Mouse (Mus musculus) kidney, embryonic 15.5 days (tissue): ENCODE results near the gene Tmem260. TPM values are rescaled to one million over a fixed set of nuclear protein-coding genes. Genes with fewer than 3 reads are reported as not detected.
A peak's percentile ranks its signal among the peaks of the same experiment; 100 is the strongest.

Source experiments
- ATAC-seq: fragments of 200-750 bp; cut with Nextera tagmentation; replicated peaks from 2 replicates; pipeline ENCODE4 v1.8.0; 2017; ENCODE audit warnings: moderate TSS enrichment; ENCODE audit not compliant: low FRiP score
- H3K27ac ChIP-seq: fragments of 300-500 bp; sonication (generic); 2 replicates; pipeline ENCODE4 v1.5.1; 2015; ENCODE audit warnings: mild to moderate bottlenecking, inconsistent platforms
- H3K27me3 ChIP-seq: fragments of 300-500 bp; sonication (generic); 2 replicates; pipeline ENCODE4 v1.6.1; 2015; ENCODE audit warnings: inconsistent platforms
- H3K36me3 ChIP-seq: fragments of 300-500 bp; sonication (generic); 2 replicates; pipeline ENCODE4 v1.6.1; 2015; ENCODE audit warnings: inconsistent platforms
- H3K4me1 ChIP-seq: fragments of 300-500 bp; sonication (generic); 2 replicates; pipeline ENCODE4 v1.6.1; 2015; ENCODE audit warnings: inconsistent platforms
- H3K4me2 ChIP-seq: fragments of 300-500 bp; sonication (generic); 2 replicates; pipeline ENCODE4 v1.6.1; 2015; ENCODE audit warnings: moderate library complexity, mild to moderate bottlenecking, inconsistent platforms
- H3K4me3 ChIP-seq: fragments of 300-500 bp; sonication (generic); replicated peaks from 2 replicates; pipeline ENCODE4 v1.5.1; 2015; ENCODE audit warnings: mild to moderate bottlenecking, inconsistent platforms
- H3K9ac ChIP-seq: fragments of 300-500 bp; sonication (generic); 2 replicates; pipeline ENCODE4 v1.6.1; 2015; ENCODE audit warnings: mild to moderate bottlenecking, inconsistent platforms
- H3K9me3 ChIP-seq: fragments of 300-500 bp; sonication (generic); replicated peaks from 2 replicates; pipeline ENCODE4 v1.6.1; 2016; ENCODE audit warnings: inconsistent platforms
- WGBS: fragments of 180-500 bp; shearing (Covaris S2); methylation state at CpG from one replicate; pipeline ENCODE4 v1.1.7; 2015; ENCODE audit warnings: mixed read lengths; 5-methylcytosine and 5-hydroxymethylcytosine counted together
- polyA plus RNA-seq: library from polyadenylated mRNA; unstranded; fragments of >200 nt; fragmentation: Nextera tagmentation; extraction: Ambion mirVana; gene quantifications from 2 replicates; pipeline ENCODE4 v1.2.1, GENCODE M21; 2015

The Tmem260 gene
- polyA plus RNA-seq, 1 experiment from 2014 or later: 20.4 TPM

DNA sequence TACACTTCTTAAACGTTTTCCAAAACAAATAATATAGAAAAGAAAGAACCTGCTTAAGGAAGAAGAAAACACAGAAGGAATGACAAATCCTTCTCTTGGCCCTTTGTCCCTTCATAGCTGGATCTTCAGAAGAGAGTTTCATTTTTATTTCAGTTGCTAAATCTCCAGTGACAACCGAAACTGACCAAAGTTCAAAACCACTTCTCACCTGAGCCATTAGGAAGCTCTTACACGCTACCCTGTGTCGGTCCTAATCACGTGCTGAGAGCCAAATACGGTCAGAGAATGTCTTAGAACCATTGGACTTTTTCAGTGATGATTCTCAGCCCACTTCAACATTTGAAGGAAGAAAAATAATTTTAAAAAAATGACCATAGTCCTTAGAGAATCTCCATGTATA is 36.8 kb downstream of the Tmem260 start:
- ATAC-seq: no peak

DNA sequence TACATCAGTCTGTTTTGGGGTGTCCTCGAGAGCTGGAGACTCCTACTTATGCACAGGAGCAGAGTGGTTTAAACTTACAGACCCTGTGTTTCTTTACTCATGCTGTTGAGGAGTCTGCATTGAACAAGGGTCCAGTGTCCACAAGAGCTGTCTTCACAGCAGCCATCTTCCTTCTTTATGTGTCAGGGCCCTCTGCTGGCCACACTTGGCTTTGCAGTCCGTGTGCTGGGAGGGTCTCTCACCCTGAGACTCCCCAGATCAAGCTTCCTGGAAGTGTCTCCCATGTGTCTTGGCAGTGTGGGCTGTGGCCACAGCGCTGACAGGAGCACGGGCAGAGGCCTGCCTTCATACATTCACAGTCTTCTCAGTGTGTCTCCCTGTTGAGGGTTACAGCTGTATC is 48.0 kb downstream of the Tmem260 start:
- no peaks in the 10 kb centered on the region for H3K9me3 ChIP-seq
- no peak overlapping the region for H3K4me2 ChIP-seq
- no peaks in the 10 kb centered on the region for H3K4me1 ChIP-seq
- H3K27ac ChIP-seq: no peak overlapping the region
- no peak overlapping the region for H3K9ac ChIP-seq
- 27% methylated on average over 4 of the region's 4 CpGs for WGBS
- H3K4me3 ChIP-seq: no peak overlapping the region
- peaks cover 33% of the 10 kb centered on the region for H3K36me3 ChIP-seq
- H3K27me3 ChIP-seq: no peaks in the 10 kb centered on the region
- ATAC-seq: peak; percentile 56; the same call in 1 of the 2 replicates

More for the DNA sequence above, 36.8 kb downstream of the Tmem260 start:
- H3K4me1 ChIP-seq: no peaks in the 10 kb centered on the region
- H3K27me3 ChIP-seq: no peaks in the 10 kb centered on the region
- 87% methylated on average over 6 of the region's 6 CpGs for WGBS
- peaks cover 45% of the 10 kb centered on the region for H3K36me3 ChIP-seq
- H3K4me2 ChIP-seq: no peak overlapping the region
- no peak overlapping the region for H3K9ac ChIP-seq
- no peaks in the 10 kb centered on the region for H3K9me3 ChIP-seq
- no peak overlapping the region for H3K27ac ChIP-seq
- no peak overlapping the region for H3K4me3 ChIP-seq

- no peaks in the 10 kb centered on the region for H3K4me1 ChIP-seq
- no peak for ATAC-seq
- H3K4me3 ChIP-seq: no peak overlapping the region
- no peak overlapping the region for H3K9ac ChIP-seq
- H3K36me3 ChIP-seq: peaks cover 22% of the 10 kb centered on the region; the same call in 1 of the 2 replicates
- H3K4me2 ChIP-seq: no peak overlapping the region
- no peaks in the 10 kb centered on the region for H3K27me3 ChIP-seq
- no peaks in the 10 kb centered on the region for H3K9me3 ChIP-seq
- no peak overlapping the region for H3K27ac ChIP-seq
- WGBS: 91% methylated on average over 7 of the region's 7 CpGs
These were observed 56.6 kb downstream of the Tmem260 start for GRCm38 (mm10) chr14:48502573-48502972.

GRCm38 (mm10) chr14:48503691-48504565 is 58.0 kb downstream of the Tmem260 start:
- 44% methylated on average over 18 of the region's 18 CpGs for WGBS

GRCm38 (mm10) chr14:48504566-48504950 is 58.6 kb downstream of the Tmem260 start:
- 54% methylated on average over 9 of the region's 9 CpGs for WGBS
- Histone ChIP-seq H3K27ac (no peak overlapping the region), H3K4me1 (no peaks in the 10 kb centered on the region), H3K9me3 (no peaks in the 10 kb centered on the region), H3K27me3 (no peaks in the 10 kb centered on the region), H3K36me3 (peaks cover 15% of the 10 kb centered on the region; the same call in 1 of the 2 replicates), H3K9ac (no peak overlapping the region), H3K4me2 (no peak overlapping the region), H3K4me3 (no peak overlapping the region)
- no peak for ATAC-seq

More at GRCm38 (mm10) chr14:48503691-48504565, 58.0 kb downstream of the Tmem260 start:
- H3K36me3 ChIP-seq: peaks cover 11% of the 10 kb centered on the region; the same call in 1 of the 2 replicates
- no peaks in the 10 kb centered on the region for H3K27me3 ChIP-seq
- ATAC-seq: no peak
- no peak overlapping the region for H3K9ac ChIP-seq
- no peak overlapping the region for H3K4me2 ChIP-seq
- no peak overlapping the region for H3K4me3 ChIP-seq
- no peaks in the 10 kb centered on the region for H3K9me3 ChIP-seq
- H3K27ac ChIP-seq: no peak overlapping the region
- no peaks in the 10 kb centered on the region for H3K4me1 ChIP-seq

DNA sequence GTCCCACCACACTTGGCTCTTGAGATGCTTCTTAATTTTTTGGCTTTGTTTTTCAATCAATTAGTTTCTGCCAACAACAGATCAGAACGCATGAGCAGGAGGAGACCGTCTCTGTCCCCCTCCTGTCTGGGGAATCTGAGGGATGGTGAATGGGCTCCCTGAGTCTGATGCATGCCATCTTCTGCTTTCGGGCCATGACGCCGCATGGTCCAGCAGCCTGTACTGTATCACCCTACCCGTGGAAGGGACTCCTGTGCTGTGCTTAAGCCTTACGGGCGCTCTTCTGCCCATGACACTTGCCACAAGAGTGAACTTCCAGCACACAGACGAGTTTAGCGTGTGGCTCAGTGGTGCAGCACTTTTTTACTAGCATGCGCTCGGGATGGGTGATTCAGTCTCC is 59.7 kb downstream of the Tmem260 start:
- no peaks in the 10 kb centered on the region for H3K4me1 ChIP-seq
- no peaks in the 10 kb centered on the region for H3K27me3 ChIP-seq
- no peak for ATAC-seq
- 93% methylated on average over 12 of the region's 12 CpGs for WGBS
- H3K9ac ChIP-seq: no peak overlapping the region
- H3K4me2 ChIP-seq: no peak overlapping the region
- H3K4me3 ChIP-seq: no peak overlapping the region
- no peak overlapping the region for H3K27ac ChIP-seq
- peaks cover 15% of the 10 kb centered on the region; the same call in 1 of the 2 replicates for H3K36me3 ChIP-seq
- H3K9me3 ChIP-seq: no peaks in the 10 kb centered on the region

GRCm38 (mm10) chr14:48507376-48507775 is 61.5 kb downstream of the Tmem260 start:
- no peaks in the 10 kb centered on the region for H3K9me3 ChIP-seq
- no peaks in the 10 kb centered on the region for H3K4me1 ChIP-seq
- no peak for ATAC-seq
- H3K36me3 ChIP-seq: peaks cover 22% of the 10 kb centered on the region
- no peak overlapping the region for H3K4me2 ChIP-seq
- WGBS: 84% methylated on average over 8 of the region's 8 CpGs
- H3K9ac ChIP-seq: no peak overlapping the region
- no peak overlapping the region for H3K4me3 ChIP-seq
- no peak overlapping the region for H3K27ac ChIP-seq
- no peaks in the 10 kb centered on the region for H3K27me3 ChIP-seq

GRCm38 (mm10) chr14:48509131-48509530 is 63.2 kb downstream of the Tmem260 start:
- Histone ChIP-seq H3K9me3 (no peaks in the 10 kb centered on the region), H3K27ac (no peak overlapping the region), H3K9ac (no peak overlapping the region), H3K4me2 (no peak overlapping the region), H3K4me3 (no peak overlapping the region), H3K36me3 (peaks cover 22% of the 10 kb centered on the region), H3K4me1 (no peaks in the 10 kb centered on the region), H3K27me3 (no peaks in the 10 kb centered on the region)
- 88% methylated on average over 5 of the region's 5 CpGs for WGBS
- no peak for ATAC-seq

DNA sequence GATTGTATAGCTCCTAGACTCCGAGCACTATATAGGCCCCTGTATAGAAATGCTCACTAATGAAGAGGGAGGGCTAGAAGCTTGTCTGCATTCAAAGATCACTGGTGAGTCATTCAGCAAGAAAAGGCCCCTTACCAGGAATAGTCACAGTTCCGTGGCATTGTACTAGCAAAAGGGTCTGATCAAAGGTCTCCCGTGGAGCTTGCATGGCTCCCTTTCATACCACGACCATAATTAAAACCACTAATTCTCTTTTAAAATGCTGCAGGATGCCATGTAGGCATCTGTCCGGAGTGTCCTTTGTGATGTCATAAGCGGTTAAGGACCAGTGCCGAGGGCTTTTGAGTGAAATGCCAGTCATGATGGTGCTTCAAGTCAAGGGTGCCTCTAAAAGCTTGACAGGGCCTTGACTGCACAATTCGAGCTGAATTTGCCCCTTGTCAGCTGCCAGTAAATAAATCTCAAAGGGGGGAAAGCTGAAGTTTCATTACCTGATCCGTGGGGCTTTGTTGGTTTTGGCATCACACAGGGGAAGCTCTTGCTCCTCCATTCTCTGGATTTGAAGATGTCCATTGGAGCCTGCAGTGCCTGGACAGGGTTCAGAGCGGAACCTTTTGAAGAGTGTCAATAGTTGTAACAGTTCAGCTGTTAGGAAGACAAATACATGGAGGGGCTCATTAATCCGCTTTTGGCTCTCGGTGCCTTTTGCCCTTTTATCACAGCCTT is 67.3 kb downstream of the Tmem260 start:
- Histone ChIP-seq H3K4me1 (no peaks in the 10 kb centered on the region), H3K9me3 (no peaks in the 10 kb centered on the region), H3K9ac (no peak overlapping the region), H3K4me3 (no peak overlapping the region), H3K27me3 (no peaks in the 10 kb centered on the region), H3K4me2 (no peak overlapping the region), H3K27ac (no peak overlapping the region), H3K36me3 (peaks cover 10% of the 10 kb centered on the region)
- 47% methylated on average over 12 of the region's 12 CpGs for WGBS
- no peak for ATAC-seq

- no peak for ATAC-seq
- no peak overlapping the region for H3K4me3 ChIP-seq
- peaks cover 10% of the 10 kb centered on the region for H3K36me3 ChIP-seq
- 84% methylated on average over 12 of the region's 12 CpGs for WGBS
- H3K9me3 ChIP-seq: no peaks in the 10 kb centered on the region
- H3K4me1 ChIP-seq: no peaks in the 10 kb centered on the region
- no peak overlapping the region for H3K27ac ChIP-seq
- H3K4me2 ChIP-seq: no peak overlapping the region
- H3K27me3 ChIP-seq: no peaks in the 10 kb centered on the region
- H3K9ac ChIP-seq: no peak overlapping the region
These were observed 68.0 kb downstream of the Tmem260 start for GRCm38 (mm10) chr14:48513824-48514493.

DNA sequence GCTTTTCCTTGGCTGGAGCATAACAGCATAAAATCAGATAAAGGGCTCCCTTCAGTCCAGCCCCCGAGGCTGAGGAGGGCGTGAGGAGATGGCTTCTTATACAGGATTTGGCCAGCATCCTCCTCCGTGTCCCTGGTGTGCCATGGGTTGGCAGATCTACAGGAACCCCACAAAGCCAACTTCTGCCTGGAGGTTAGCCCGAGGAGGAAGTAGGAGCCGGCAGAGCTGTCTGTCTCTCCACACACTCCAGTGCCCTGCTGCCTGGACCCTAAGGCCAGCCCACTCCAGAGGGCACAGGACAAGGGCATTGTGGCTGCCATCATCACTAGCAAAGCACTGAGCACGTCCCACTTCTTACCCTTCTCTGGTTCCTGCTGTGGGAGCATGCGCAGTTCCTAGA is 68.7 kb downstream of the Tmem260 start:
- no peak overlapping the region for H3K27ac ChIP-seq
- H3K9me3 ChIP-seq: no peaks in the 10 kb centered on the region
- no peak for ATAC-seq
- H3K4me1 ChIP-seq: no peaks in the 10 kb centered on the region
- no peak overlapping the region for H3K4me2 ChIP-seq
- no peak overlapping the region for H3K9ac ChIP-seq
- no peaks in the 10 kb centered on the region for H3K27me3 ChIP-seq
- 72% methylated on average over 7 of the region's 7 CpGs for WGBS
- peaks cover 7% of the 10 kb centered on the region; the same call in 1 of the 2 replicates for H3K36me3 ChIP-seq
- no peak overlapping the region for H3K4me3 ChIP-seq

DNA sequence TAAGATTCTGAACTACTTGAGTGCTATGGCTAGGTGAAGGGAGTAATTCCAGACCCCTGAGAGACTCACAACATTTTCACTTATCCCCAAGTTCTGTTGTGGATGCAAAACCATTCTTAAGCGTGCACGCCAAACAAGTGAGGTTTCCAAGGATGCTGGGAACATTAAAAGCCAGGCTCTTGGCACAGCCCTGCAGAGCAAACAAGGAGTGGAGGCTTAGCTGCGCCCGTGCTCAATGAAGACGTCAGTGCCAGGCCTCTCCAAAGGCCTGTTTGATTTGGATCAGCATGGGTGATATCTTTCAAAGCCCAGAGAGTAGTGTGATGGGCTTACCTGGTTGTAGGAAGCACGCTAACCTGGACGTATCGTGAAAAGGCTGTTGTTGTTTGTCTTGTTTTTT is 69.6 kb downstream of the Tmem260 start:
- Histone ChIP-seq H3K4me1 (no peaks in the 10 kb centered on the region), H3K9me3 (no peaks in the 10 kb centered on the region), H3K9ac (no peak overlapping the region), H3K27ac (no peak overlapping the region), H3K36me3 (peaks cover 6% of the 10 kb centered on the region; the same call in 1 of the 2 replicates), H3K27me3 (no peaks in the 10 kb centered on the region), H3K4me2 (no peak overlapping the region), H3K4me3 (no peak overlapping the region)
- 88% methylated on average over 8 of the region's 8 CpGs for WGBS
- no peak for ATAC-seq
